Mouse (Mus musculus): Measurements from ENCODE around the gene Grik3.
"Not testable (repeated sequence)": the region's sequence is repeated elsewhere in the genome, so short reads cannot be mapped to it uniquely, and the experiment has no call there.

The Grik3 gene

GRCm38 (mm10) chr4:125595011-125595410 is 104.5 kb downstream of the Grik3 start:
- DNase-seq (ENCODE audit: low spot score), result no peak

DNA sequence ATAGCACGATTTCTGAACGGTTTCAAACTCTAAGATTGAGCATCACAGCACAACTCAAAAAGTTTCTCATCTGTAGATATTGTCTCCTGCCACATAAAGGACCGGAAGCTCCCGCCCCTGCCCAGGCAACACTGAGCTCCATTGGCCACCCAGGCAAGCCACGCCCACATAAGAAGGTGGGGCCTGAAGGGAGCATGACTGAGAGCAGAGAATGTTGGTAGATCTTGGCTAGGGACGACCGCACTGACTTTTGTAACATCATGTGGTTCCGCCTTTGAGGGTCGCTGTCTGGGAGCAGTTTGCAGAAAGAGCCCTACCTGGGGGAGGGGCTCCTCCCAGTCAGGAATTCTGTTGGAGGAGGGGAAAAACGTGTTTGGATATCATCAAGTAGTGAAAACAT is 108.2 kb downstream of the Grik3 start:
- DNase-seq (ENCODE audit: low spot score), result peak; percentile 83

DNA sequence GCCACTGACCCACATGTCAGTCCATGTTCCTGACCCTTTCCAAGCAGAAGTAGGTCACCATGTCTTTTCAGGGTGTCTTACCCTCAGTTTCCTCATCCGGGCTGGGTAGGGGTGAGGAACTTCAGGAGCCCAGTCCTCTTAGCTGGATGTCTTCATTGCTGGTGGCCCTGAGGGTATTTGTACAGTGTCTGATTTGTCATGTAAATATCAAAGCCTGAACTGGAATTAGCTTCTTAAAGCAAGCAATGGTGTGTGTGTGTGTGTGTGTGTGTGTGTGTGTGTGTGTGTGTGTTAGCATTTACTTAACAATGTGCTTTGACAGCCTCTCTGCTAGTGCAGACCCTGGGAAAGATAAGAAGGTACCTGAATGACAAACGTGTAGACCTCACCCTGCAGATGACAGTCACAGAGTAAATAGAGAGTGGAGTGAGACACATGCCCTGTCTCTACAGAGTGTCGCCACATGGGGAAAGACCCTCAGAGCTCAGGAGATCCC is 109.1 kb downstream of the Grik3 start:
- no peak for DNase-seq (ENCODE audit: low spot score)

GRCm38 (mm10) chr4:125600642-125601041 is 110.1 kb downstream of the Grik3 start:
- no peak for DNase-seq (ENCODE audit: low spot score)

GRCm38 (mm10) chr4:125601301-125601700 is 110.8 kb downstream of the Grik3 start:
- no peak for DNase-seq (ENCODE audit: low spot score)

DNA sequence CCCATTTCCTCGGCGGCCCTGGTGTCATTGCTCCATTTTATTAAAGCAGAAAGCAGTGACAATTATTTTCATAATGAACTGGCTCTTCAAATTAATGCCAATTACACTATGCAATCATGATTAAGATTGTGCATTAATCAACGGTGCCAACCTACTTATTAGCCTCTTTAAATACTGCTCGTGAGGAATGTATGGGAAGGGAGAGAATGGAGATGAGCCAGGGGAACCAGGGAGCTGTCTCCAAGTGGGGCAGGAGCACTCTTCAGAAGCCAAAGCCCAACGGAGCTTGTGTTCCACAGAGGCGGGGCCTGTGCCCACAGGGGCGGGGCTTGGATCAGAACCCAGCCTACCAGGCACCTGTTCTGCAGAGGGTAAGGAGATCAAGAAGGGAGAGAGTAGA is 114.0 kb downstream of the Grik3 start:
- no peak for DNase-seq (ENCODE audit: low spot score)

DNA sequence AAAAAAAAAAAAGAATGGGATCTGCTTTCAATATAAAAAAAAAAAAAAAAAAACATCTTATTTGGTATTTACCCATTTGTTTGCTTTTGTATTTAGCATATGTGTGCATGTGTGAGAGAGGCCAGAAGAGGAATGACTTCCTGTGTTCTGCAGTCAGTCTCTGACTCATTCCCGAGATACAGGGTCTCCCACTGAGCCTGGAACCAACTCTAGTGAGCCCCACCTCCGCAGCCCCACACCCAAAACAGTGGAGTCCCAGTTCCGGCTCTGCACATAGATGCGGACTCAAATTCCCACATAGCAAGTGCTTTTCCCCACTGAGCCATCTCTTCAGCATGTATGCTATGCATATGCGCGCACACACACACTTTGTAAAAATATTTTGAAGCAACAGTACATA is 115.6 kb downstream of the Grik3 start:
- no peak for DNase-seq (ENCODE audit: low spot score)

- no peak for DNase-seq (ENCODE audit: low spot score)
These were observed 117.0 kb downstream of the Grik3 start for GRCm38 (mm10) chr4:125607397-125608042.

DNA sequence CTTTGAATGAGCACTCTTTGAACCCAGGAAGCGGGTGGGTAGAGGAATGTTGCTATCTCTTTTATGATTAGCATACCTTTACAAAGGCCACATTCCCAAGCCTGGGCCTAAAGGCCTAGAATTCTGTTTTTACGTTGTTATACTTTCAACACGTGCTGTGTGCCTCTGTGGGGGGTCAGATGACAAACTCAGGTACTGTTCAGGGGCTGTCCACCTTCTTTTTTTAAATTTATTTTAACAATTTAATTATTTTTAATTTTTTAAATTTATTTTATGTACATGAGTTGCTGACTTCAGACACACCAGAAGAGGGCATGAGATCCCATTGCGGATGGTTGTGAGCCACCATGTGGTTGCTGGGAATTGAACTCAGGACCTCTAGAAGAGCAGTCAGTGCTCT is 118.4 kb downstream of the Grik3 start:
- DNase-seq (ENCODE audit: low spot score), result not testable (repeated sequence)

DNA sequence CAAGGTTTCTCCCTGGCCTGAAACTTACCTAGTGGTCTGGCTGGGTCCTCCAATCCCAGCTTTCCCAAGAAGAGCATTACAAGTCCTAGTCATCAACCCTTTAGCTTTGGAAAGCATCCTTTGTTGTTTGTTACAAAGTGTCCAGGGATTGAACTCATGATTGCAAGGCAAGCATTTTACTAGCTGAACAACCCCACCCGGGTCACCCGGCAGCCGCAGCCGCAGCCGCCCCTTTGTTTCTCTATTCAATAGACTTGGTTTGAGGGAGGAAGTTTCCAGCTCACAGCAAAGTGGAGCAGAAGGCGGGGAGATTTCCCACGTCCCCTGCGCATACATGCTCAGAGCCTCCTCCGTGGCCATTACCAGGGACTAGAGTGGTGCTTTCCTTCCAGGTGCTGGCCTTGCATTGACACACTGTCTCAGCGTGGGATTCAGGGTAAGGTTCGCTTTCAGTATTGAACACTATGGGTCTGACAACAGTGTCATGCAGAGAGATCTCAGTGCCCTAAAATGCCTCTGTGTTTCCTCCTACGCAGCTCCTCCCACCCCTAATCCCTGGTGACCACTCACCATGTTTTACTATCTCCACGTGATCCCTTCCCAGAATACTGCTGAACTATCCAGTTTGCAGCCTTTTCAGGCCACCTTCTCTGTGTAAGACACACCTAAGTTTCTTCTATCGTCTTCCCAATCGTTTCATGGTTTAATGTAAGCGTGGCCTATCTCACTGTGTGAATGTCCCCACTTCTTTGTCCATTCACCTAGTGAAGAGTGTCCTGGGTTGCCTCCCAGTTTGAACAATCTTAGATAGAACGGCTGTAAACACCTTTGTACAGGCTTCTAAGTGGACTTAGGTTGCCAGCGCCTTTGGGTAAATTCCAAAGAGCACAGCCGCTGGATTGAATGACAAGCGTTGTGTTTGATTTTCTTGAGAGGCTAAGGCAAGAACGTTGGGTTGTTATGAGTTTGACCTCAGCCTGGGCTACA is 119.1 kb downstream of the Grik3 start:
- DNase-seq (ENCODE audit: low spot score), result peak; percentile 68

- DNase-seq (ENCODE audit: low spot score), result no peak
These were observed 127.4 kb downstream of the Grik3 start for GRCm38 (mm10) chr4:125617851-125618250.

- DNase-seq (ENCODE audit: low spot score), result no peak
These were observed 128.2 kb downstream of the Grik3 start for GRCm38 (mm10) chr4:125618524-125619320.

GRCm38 (mm10) chr4:125624885-125625678 is 134.6 kb downstream of the Grik3 start:
- DNase-seq (ENCODE audit: low spot score), result peak; percentile 20

GRCm38 (mm10) chr4:125629544-125629943 is 139.0 kb downstream of the Grik3 start:
- DNase-seq (ENCODE audit: low spot score), result no peak

GRCm38 (mm10) chr4:125635037-125635436 is 144.5 kb downstream of the Grik3 start:
- no peak for DNase-seq (ENCODE audit: low spot score)

DNA sequence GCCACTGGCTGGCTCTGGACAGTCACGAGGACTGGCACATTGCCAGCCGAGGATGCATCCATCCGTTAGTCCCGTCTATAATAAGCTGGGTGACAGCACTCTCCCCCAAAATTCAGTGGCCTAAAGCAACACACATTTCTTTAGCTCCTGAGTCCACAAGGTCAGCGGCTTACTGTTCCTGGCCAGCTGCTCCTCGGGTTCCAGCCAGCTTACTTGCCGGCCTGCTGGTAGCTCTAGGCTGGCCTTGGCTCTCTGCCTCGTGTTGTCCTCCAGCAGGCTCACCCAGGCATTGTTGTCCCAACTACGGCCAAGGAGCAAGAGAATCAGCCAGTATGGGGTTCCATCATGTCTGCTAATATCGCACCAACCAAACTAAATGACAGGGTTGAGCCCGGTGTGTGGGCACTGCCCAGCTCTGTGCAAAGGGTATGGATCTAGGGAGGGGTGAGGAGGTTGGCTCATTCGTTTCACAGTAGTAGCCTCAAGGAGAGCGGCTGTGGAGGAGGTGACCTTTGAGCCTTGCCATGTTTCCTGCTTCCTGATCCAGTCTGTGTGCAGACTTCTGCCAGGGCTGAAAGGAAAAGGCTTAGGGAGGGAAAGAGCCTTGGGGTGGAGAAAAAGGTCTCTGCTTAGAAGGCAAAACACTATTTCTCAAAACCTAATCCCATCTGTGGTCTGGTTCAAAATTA is 146.3 kb downstream of the Grik3 start:
- DNase-seq (ENCODE audit: low spot score), result peak; percentile 15

DNA sequence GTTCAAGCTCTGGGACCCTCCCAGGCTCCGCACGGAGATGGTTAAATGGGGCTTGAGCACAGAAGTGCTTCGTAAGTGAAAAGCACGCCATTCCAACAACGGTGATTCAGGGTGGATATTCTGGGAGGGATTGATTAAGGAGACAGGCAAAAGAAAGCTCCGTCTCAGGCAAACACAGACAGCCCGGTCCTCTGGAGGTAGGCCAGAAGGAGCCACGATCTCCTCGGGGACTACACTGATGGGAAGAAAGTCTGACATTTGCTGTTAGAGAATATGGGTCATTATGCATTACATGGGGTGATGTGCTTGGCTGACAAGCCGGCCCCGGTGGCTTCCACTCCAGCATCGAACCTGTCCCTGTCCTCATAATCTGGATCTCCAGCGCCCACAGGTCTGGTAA is 146.9 kb downstream of the Grik3 start:
- no peak for DNase-seq (ENCODE audit: low spot score)

- no peak for DNase-seq (ENCODE audit: low spot score)
These were observed 150.0 kb downstream of the Grik3 start for GRCm38 (mm10) chr4:125640520-125640919.

DNA sequence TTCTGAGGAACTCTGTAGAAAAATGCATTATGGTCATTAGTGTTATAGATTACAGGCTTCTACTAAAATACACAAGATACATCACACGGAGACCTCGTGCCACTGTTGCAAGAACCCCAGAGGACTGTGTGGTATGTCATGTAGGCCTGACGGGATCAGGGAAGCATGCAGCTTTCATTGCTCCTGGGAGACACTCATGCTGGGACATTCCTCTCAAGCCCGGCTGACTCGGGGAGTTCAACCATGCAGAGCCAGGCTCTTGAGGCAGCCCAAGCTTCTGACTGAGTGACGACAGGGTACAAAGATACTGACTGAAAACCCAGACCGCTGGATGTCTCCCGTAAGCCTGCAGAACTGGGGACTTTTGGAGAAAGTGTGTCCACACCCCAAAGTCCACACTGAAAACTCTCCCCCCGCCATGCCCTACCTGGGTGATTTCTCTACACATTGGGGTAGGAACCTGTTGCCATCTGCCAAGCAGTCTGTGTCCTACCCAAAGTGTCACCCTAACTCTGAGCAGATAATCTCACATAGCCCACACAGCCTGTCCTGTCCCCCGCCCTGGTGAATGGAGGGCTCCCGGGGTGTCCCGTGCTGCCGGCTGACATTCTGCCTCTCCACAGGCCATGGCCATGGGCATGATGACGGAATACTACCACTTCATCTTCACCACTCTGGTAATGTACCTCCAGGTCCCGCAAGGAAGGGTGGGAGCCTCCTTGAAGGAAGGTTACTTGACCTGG is 150.6 kb downstream of the Grik3 start:
- no peak for DNase-seq (ENCODE audit: low spot score)

Data from testis, postnatal 14 days (tissue).